9 mouse cellular contexts compared by ENCODE assay signal in the genomic region with DNA sequence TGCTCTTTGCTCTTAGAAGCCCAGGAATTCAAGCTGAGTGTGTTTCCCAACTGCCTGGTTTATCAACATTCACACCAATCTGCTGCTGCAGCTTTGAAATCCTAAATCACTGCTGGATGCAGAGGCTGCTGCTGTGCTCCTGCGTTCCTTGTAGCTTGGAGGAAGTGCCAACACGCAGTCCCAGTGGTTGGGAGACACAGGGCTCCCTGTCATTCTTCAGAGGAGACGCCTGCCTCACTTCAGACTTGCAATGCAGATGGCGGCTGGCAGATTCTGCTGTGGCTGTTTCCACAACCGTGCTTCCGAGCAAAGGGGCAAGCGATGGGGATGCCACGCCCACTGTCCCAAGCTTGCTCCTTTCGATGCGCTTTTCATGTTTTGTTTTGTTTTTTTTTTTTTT.
A peak's percentile ranks its signal among the peaks of the same experiment; 100 is the strongest.
DNase-seq lines count a peak whose midpoint lies in the region; ATAC-seq and TF ChIP-seq lines count a peak whose summit lies in the region.
"Had no signal": no experiment of that assay in that cellular context is flagged by ENCODE, and none has a peak within 500 bp of the region (broad histone marks: within the 10 kb centered on the region; RNA-seq: fewer than 3 reads in every experiment).

No protein-coding gene starts in this region.

- H3K4me2 ChIP-seq in midbrain, embryonic 11.5 days: no peak overlapping the region
- no peak overlapping the region for H3K4me2 ChIP-seq in hindbrain, embryonic 13.5 days
- H3K4me2 ChIP-seq in neural tube, embryonic 14.5 days (ENCODE audit: low read depth, low read length): no peak overlapping the region

- intact Hi-C loops in gastrocnemius, adult 2 months (cut with DNase I): no loop called here
- intact Hi-C loops in left cerebral cortex, postnatal 14 days (cut with DNase I): no loop called here

- peak overlapping the region; percentile 32; the same call in 1 of the 2 replicates for H3K4me3 ChIP-seq in gastrocnemius, adult 2 months
- H3K4me3 ChIP-seq in midbrain, embryonic 10.5 days: no peak overlapping the region
- no peak overlapping the region for H3K4me3 ChIP-seq in midbrain, embryonic 11.5 days (ENCODE audit: low read depth, low read length)
- no peak overlapping the region for H3K4me3 ChIP-seq in hindbrain, embryonic 13.5 days
- no peak overlapping the region for H3K4me3 ChIP-seq in neural tube, embryonic 14.5 days (ENCODE audit: low read depth, low read length)

- ATAC-seq in midbrain, embryonic 11.5 days (ENCODE audit: low FRiP score): no peak
- ATAC-seq in hindbrain, embryonic 13.5 days (ENCODE audit: low FRiP score): no peak
- ATAC-seq in neural tube, embryonic 14.5 days (ENCODE audit: low read depth): no peak

- 72% methylated on average over 10 of the region's 10 CpGs for WGBS in midbrain, embryonic 10.5 days
- WGBS in midbrain, embryonic 11.5 days: 64% methylated on average over 10 of the region's 10 CpGs
- WGBS in hindbrain, embryonic 13.5 days: 49% methylated on average over 10 of the region's 10 CpGs
- 48% methylated on average over 10 of the region's 10 CpGs for whole genome bisulfite sequencing in neural tube, embryonic 14.5 days

- H3K9ac ChIP-seq in midbrain, embryonic 11.5 days (ENCODE audit: low read length): no peak overlapping the region
- peak overlapping the region; percentile 46 for H3K9ac ChIP-seq in hindbrain, embryonic 13.5 days
- H3K9ac ChIP-seq in neural tube, embryonic 14.5 days (replicated peaks; ENCODE audit: low read depth, low read length): peak overlapping the region; percentile 39; the same call in 1 of the 2 replicates

- no peak for DNase-seq in gastrocnemius, adult 2 months
- DNase-seq in gastrocnemius, postnatal 10 days: no peak
- no peak for DNase-seq in midbrain, embryonic 10.5 days (ENCODE audit: low spot score)
- DNase-seq in midbrain, embryonic 11.5 days (ENCODE audit: low spot score, missing footprints): no peak
- DNase-seq in cerebellum, adult 11 months: no peak
- no peak for DNase-seq in left cerebral cortex, postnatal 14 days (ENCODE audit: low spot score in 2 of 2)

- no peaks in the 10 kb centered on the region for H3K27me3 ChIP-seq in midbrain, embryonic 10.5 days (ENCODE audit: low read depth, poor library complexity, severe bottlenecking)
- no peaks in the 10 kb centered on the region for H3K27me3 ChIP-seq in midbrain, embryonic 11.5 days (ENCODE audit: control insufficient read depth, insufficient read depth, low read length)
- H3K27me3 ChIP-seq in hindbrain, embryonic 13.5 days: no peaks in the 10 kb centered on the region
- no peaks in the 10 kb centered on the region for H3K27me3 ChIP-seq in neural tube, embryonic 14.5 days (ENCODE audit: control insufficient read depth, insufficient read depth, low read length)

- no peak overlapping the region for H3K27ac ChIP-seq in gastrocnemius, adult 2 months
- H3K27ac ChIP-seq in midbrain, embryonic 10.5 days (replicated peaks): peak overlapping the region; percentile 50
- no peak overlapping the region for H3K27ac ChIP-seq in midbrain, embryonic 11.5 days (ENCODE audit: low read depth, low read length)
- H3K27ac ChIP-seq in hindbrain, embryonic 13.5 days: peak overlapping the region; percentile 92
- peak overlapping the region; percentile 81 for H3K27ac ChIP-seq in neural tube, embryonic 14.5 days (ENCODE audit: low read depth, low read length)
- H3K27ac ChIP-seq: macrophage had no signal

- no peak for TF ChIP-seq CTCF in gastrocnemius, adult 2 months (IDR thresholded peaks at IDR 0.05)

- no peaks in the 10 kb centered on the region for H3K36me3 ChIP-seq in midbrain, embryonic 10.5 days
- H3K36me3 ChIP-seq in midbrain, embryonic 11.5 days (ENCODE audit: control insufficient read depth, insufficient read depth, low read length): no peaks in the 10 kb centered on the region
- H3K36me3 ChIP-seq in hindbrain, embryonic 13.5 days: no peaks in the 10 kb centered on the region
- H3K36me3 ChIP-seq in neural tube, embryonic 14.5 days (ENCODE audit: control insufficient read depth, insufficient read depth, low read length): no peaks in the 10 kb centered on the region

- H3K9me3 ChIP-seq in midbrain, embryonic 10.5 days (replicated peaks): no peaks in the 10 kb centered on the region
- H3K9me3 ChIP-seq in midbrain, embryonic 11.5 days (ENCODE audit: control insufficient read depth, low read length): no peaks in the 10 kb centered on the region
- no peaks in the 10 kb centered on the region for H3K9me3 ChIP-seq in hindbrain, embryonic 13.5 days
- H3K9me3 ChIP-seq in neural tube, embryonic 14.5 days (ENCODE audit: control insufficient read depth, low read length): no peaks in the 10 kb centered on the region

- H3K4me1 ChIP-seq in midbrain, embryonic 10.5 days: peaks cover 55% of the 10 kb centered on the region
- peaks cover 16% of the 10 kb centered on the region for H3K4me1 ChIP-seq in midbrain, embryonic 11.5 days (ENCODE audit: control insufficient read depth, insufficient read depth, low read length)
- peaks cover 79% of the 10 kb centered on the region for H3K4me1 ChIP-seq in hindbrain, embryonic 13.5 days (replicated peaks)
- H3K4me1 ChIP-seq in neural tube, embryonic 14.5 days (ENCODE audit: control insufficient read depth, insufficient read depth, low read length): peaks cover 65% of the 10 kb centered on the region

Comparison
In these comparisons a context has a peak if more than half of its experiments do, and no peak if none do; other contexts are left out.
1. H3K27ac ChIP-seq: peak in midbrain, embryonic 10.5 days (single experiment), hindbrain, embryonic 13.5 days (single experiment) and neural tube, embryonic 14.5 days (single experiment); none in gastrocnemius, adult 2 months (single experiment) and midbrain, embryonic 11.5 days (single experiment).